Mouse (Mus musculus) G1E-ER4 (cell line): Measurements from ENCODE around the gene Col15a1. TPM values are rescaled to one million over a fixed set of nuclear protein-coding genes. Genes with fewer than 3 reads are reported as not detected.

Source experiments
- GATA1 ChIP-seq: IDR thresholded peaks from one replicate; pipeline ENCODE4 v1.8.0; 2012; ENCODE audit warnings: low read length, inconsistent platforms
- polyA plus RNA-seq: library from polyadenylated mRNA; stranded (reverse); fragments of >175 nt; gene quantifications from 2 replicates; pipeline ENCODE4 v1.2.3, GENCODE M21; 2012

Gene Col15a1
- polyA plus RNA-seq, 1 experiment = not detected

- no peak for TF ChIP-seq GATA1
These were observed 124.9 kb downstream of the Col15a1 start for GRCm38 (mm10) chr4:47332812-47333343.

DNA sequence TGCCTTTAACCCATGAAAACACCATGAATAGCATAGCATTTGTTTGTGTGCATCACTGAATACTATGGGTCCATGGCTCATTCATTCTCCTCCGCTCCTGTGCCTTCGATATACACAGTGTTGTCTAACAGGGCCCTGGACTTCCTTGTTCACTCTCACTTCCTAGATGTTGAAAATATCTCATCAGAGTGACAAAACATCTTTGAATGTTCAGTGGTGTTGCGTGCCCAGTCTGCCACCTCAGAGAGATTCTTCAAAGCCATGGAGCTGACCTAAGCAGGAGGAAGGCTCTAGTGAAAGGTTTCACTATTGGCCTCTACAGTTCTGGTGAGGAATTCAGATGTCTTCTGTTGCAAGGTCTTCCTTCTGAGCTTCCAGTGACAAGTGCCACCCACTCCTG, 125.6 kb downstream of the Col15a1 start:
- no peak for TF ChIP-seq GATA1

GRCm38 (mm10) chr4:47336941-47337600, 129.1 kb downstream of the Col15a1 start:
- TF ChIP-seq GATA1 = no peak

DNA sequence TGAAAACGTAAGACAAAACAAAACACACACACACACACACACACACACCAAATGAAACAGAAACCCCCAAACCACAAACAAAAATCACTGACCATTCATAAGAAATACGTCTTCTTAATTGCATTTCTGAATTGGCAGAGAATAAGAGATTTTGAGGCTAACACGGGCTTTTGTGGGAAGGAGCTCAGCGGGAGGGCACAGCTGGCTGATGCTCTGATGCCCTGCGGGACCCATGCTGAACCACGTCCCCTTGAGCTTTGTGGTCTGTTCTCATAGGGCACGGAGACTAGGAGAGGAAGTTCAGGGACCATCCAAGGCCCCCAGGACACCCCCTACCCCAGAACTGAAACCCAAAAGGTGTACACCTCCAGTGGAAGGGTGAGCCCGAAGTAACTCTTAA, 134.7 kb downstream of the Col15a1 start:
- no peak for TF ChIP-seq GATA1

DNA sequence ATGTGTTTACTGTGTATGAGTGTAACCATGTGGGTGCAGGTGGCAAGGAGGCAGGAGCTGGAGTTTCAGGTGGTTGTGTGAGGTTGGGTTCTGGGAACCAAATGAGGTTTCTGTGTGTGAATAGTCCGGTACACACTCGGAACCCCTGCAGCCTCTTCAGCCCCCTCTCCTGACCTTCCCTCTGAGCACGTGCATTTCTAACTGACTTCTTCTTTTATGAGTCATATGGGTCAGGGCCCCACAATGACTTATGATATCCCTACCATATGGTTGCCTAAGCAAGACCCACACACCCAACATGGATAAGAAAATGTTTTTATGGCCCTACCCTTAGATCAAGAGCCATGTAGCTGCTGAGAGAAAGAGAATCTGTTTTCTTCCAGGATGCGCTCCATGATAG, 139.1 kb downstream of the Col15a1 start:
- no peak for TF ChIP-seq GATA1

DNA sequence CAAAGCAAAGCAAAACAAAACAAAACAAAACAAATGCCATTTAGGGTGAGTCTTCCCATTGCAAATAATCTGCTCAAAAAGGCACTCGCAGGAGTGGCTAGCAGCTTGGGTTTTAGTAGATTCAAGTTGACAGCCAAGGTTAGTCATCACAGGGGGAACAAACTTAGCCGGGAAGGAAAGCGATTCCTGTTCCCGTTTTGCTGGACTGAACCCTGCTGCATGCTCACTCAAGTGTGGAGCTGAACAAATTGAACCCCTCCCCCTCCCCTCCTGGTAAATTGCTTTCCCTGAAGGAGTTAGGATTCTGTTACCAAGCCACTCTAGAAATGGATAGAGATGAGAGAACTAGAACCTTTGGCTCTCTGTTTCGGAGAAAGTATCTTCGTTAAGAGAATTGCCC, 141.8 kb downstream of the Col15a1 start:
- no peak for TF ChIP-seq GATA1

DNA sequence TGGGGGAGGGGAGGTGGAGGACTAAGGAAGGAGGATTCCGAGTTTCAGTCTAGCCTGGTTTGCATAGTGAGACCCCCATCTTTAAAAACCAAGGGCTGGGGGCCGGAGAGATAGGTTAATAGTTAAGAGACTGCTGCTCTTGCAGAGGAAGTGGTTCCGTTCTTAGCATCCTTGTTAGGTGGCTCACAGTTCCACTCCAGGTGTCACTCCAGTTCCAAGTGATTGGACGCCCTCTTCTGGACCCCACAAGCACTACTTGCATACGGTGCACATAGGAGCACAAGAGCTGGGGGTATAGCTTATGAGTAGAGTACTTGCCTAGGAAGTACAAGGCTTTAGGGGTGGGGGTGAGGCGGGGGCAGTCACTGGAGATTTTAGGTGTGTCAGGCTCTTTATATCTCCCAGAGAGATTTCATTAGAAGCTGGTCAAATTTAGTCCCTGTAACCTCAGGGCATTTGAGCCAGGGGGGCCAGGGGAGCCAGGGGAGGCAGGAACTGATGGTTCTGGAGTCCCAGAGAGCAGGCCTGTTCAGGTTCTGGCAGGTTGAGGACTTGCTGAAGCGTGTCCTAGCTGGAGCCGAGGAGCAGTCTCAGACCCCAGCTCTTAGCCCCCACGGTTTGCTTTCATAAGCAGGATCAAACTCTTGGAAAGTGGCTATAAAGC, 143.6 kb downstream of the Col15a1 start:
- TF ChIP-seq GATA1 = no peak

DNA sequence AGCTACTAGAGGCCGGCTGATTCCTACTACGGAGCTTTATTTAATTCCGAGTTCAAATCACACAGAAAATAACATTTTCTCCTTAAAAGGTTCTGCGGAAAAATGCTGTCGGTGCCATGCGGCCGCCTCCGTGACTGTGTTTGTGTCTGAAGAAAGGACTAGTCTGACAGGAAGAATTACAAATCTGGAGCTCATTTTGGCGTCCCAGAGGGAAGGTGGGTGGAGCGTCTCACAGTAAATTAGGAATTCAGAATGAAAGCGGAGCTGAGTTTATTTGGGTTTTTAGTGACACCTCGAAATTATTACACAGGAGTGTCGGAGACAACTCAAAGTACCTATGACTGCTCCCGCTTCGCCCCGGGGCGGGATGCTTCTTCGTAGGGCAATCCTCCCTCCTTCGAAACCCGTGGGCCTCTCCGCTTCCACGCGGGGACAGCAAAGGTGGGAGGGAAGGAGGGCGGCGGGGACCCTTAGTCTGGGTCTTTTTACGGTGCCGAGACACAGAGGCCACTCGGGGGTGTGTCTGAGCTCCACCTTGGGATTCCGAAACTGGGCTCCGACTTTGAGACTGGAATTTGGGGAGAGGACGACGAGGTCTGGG, 144.2 kb downstream of the Col15a1 start:
- TF ChIP-seq GATA1 = no peak

- no peak for TF ChIP-seq GATA1
These were observed 144.9 kb downstream of the Col15a1 start, which contains the start of gene Tgfbr1 for GRCm38 (mm10) chr4:47352803-47353388. TSS of gene Tgfbr1 (plus strand) at chr4:47353222.

- TF ChIP-seq GATA1 = no peak
These were observed 145.6 kb downstream of the Col15a1 start for GRCm38 (mm10) chr4:47353416-47354111.

GRCm38 (mm10) chr4:47354304-47354703, 146.3 kb downstream of the Col15a1 start:
- no peak for TF ChIP-seq GATA1

GRCm38 (mm10) chr4:47362662-47363061, 154.7 kb downstream of the Col15a1 start:
- no peak for TF ChIP-seq GATA1

Other genes starting within 250 kb of the Col15a1 start
- not detected in 2 replicates for gene Gabbr2, start 216.3 kb upstream of the Col15a1 start, polyA plus RNA-seq
- not detected in 2 replicates for gene Anks6, start 150.7 kb upstream of the Col15a1 start, polyA plus RNA-seq
- not detected in 2 replicates for gene Galnt12, start 116.3 kb upstream of the Col15a1 start, polyA plus RNA-seq
- gene Tgfbr1, start 145.1 kb downstream of the Col15a1 start, polyA plus RNA-seq = 1.3 and 1.7 TPM in 2 replicates